Mouse (Mus musculus) lung, postnatal 10 days (tissue): ENCODE data around the gene Stkld1.

Experiments
- DNase-seq: peaks from one replicate; pipeline ENCODE4 v3.0.0; 2021

Gene Stkld1

DNA sequence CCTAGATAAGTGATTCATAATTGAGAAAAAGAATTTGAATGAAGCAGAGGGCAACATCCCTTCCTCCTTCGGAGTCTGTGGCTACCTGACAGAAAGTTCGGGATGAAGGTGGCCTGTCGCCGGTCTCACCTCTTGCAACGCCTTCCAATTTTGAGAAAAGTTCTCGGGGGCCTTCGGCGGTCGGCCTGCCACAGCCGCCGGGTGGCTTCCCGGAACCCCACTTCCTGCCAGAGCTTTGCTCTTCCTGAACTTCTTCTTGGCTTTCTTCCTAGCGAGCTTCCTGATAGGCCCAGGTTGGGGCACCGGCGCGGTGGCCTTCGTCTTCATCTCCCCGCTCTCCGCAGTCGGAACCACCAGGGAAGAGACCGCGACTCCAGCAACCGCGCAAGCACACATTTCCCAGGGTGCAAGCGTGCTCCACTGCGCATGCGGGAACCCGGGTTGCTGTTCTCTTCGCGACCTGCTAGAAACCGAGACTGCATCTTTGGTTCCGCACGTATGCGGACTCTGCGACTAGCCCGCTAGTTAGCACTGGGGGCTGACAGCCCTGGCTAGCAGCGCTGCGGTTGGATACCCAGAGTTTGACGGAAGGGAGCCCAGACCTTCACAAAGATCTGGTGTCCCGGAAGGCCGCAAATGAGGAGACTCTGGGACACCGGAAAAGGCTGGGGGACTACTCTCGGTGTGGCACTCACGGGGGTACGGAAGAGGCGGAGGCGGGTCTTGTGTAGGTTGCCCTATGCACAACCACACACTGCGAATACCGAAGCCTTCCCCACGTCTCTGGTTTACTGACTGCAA lies 30.3 kb downstream of the Stkld1 start, which contains the start of gene Rexo4:
Gene Rexo4, minus strand, starts transcription at position 464 of the 801 bp plus-strand sequence.
- DNase-seq: peak; percentile 94

DNA sequence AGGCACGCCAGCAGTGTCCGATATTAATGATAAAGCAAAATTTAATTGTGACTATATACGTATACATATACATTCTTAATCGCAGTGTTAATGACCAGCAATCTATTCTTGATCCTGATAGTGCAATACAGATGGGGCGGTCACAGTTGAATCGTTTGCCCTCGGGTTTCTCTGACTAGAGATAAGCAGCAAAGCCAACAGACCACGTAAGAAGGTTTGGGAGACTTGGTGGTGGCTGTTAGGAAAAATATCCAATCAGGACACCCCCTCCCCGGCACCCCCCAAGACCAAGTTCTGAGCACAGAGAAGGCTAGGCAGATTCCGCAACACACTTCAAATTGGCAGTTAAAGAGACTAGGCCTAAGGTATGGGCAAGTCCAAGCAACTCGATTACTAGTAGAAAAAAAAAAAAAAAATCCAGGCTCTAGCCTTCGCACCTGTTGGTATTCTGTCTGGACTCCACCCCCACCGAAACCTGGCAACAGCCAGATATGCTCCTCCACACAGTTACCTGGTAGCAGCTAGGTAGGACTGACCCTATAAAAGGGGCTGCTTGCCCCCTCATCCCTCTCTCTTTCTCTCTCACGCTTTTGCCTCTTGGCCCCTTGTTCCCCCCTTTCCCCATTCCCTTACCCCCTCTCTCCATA lies 31.0 kb downstream of the Stkld1 start:
- peak; percentile 9 for DNase-seq

DNA sequence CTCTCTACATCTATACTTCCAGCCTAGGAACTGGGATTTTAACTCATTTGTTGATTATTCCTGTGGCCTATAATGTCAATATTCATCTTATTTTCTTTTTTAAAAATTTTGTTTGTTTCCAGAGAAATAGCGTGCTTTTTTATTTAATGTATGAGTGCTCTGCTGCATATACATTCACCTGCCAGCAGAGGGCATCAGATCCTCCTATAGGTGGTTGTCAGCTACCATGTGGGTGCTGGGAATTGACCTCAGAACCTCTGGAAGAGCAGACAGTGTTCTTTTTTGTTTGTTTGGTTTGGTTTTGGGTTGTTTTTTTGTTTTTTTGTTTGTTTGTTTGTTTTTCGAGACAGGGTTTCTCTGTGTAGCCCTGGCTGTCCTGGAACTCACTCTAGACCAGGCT lies 33.4 kb downstream of the Stkld1 start:
- DNase-seq: no peak

DNA sequence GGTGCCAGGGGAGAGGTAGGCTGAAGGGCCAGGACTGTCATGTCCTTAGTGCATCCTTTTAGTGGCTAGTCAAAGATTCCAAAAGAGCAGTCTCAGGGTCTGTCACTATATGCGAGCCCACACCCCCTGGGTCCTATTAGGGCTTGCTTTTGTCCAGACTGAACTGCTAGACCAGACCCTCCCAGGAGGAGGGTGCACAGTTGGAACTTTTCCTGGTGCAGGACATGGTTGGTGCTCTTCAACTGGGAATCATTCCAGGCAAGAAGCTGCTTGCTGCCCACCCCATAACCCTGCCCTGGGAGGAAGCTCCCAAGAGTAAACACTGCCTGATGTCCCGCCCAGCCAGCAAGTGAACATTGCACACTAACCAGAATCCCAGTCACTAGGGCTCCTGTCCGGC lies 39.3 kb downstream of the Stkld1 start, which contains the start of gene Adamts13:
Gene Adamts13, plus strand, starts transcription at position 301 of the 400 bp plus-strand sequence.
- DNase-seq: peak; percentile 27

DNA sequence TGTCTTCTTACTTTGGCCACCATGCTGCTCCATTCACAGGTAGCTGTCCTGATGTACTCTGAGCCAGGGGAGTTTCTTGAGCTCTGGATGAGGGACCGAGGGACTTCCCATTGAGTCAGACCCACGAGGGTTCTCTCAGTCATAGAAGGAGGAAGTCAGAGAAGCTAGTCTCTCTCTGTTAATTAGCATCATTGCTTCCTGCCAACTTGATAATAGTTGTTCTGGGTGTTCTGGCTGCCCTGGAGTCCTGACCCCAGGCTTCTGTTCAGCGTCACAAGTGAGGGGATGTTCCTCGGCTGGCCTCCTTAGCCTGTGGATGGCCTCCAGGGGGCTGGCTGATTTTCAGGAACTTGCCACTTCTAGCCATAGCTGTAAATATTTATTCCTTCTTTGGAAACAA lies 40.1 kb downstream of the Stkld1 start:
- DNase-seq: no peak

DNA sequence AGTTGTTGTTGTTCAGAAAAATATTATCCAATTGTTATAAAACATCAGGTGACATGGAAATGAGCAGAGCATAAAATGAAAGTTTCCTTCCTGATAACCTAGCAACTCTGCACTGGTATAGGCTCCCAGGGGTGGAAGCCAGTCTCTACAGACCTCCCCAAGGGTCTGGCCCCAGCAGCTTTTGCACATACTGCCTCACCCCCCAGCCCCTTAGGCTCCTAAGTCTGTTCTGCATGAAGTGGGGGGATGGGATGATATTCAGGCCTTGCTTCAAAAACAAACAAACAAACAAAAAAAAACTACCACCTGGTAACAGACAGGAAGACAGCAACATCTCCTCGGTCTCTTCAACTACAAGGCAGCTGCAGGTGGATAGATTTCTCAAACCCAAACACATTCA lies 46.5 kb downstream of the Stkld1 start:
- DNase-seq: no peak

DNA sequence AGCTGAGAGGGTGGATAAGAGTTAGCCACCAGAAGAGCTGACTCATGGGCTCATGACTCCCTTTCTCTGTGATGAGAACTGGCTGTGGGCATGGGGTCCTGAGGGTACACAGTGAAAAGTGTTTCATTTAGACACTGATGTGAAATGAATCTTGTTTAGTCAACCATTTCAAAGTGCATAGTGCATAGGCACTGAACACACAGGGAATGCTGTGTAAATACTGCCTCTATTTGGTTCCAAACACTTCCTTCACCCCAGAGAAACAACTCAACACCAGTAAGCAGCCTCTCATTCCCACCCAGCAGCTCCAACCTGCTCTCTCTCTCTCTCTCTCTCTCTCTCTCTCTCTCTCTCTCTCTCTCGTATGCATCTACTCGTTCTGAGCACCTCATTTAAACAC lies 50.3 kb downstream of the Stkld1 start:
- DNase-seq: no peak

DNA sequence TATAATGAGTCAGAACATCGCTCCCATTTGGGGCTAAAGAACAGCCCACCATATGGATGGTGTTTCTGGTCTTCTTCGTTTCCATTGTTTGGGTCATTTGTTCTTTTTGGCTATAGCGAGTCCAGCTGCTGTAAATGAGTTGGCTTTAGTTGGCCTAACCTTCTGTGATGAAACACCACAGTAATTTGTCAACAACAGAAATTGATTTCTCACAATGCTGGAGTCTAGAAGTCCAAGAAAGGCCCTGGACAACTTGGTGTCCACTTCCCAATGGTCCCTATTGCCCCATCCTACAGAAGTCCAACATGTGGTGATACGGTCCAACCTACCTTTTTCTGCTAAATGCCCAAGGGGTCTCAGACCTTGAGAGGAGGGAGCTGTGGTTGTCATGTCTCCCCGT lies 50.8 kb downstream of the Stkld1 start:
- no peak for DNase-seq

DNA sequence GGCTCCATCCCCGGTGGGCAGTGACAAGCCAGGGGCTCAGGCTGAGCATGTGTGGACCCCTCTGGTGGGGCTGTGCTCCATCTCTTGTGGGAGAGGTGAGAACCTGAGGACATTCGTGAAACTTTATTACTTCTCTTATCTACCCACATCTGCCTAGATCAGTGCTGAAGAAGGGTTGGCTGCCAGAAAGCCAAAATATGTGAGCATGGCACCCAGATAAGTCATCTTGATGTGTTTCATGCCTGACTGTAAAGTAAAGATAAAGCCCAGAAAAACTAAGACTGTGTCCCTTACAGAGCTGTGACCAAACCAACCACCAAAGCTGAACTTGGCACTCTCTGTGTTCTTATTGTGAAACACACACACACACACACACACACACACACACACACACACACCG lies 60.1 kb downstream of the Stkld1 start:
- no peak for DNase-seq

DNA sequence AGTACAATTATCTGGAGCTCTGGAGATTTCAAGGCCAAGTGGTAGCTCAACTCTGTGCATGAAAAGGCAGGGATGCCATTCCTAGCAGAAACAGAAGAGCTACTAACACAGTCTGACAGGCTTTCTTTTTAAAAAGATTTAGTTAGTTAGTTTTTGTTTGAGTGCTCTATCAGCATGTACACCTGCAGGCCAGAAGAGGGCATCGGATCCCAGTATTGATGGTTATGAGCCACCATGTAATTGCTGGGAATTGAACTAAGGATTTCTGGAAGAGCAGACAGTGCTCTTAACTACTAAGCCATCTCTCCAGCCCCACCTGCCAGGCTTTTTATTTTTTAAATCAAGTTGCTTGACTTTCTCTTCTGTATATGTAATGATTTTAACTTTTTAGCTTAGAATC lies 63.7 kb downstream of the Stkld1 start:
- DNase-seq: no peak

DNA sequence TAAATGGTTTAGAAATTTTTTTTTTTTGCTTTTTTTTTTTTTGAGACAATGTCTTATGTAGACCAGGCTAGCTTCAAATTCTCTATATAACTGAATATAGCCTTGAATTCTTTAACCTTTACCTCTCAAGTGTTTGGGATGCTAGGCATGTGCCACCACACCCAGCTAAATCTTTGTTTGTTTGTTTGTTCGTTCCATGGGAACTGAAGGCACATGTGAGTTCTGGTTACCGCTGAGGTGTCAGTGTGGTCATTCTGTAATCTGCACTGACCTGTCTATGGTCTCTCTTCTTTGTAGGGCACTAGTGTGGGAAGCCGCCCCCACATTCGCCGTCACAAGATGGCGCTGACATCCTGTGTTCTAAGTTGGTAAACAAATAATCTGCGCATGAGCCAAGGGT lies 64.1 kb downstream of the Stkld1 start:
- DNase-seq: no peak
